Mouse (Mus musculus) small intestine, adult 2 months (tissue): Measurements from ENCODE around the gene BC004004.

Experiments
- CTCF ChIP-seq: fragments of 200-500 bp; IDR thresholded peaks from 2 replicates; pipeline ENCODE4 v1.5.1; 2012; ENCODE audit warnings: low read depth, mild to moderate bottlenecking, control low read depth, inconsistent platforms, low read length, moderate library complexity, mixed read lengths; ENCODE audit not compliant: insufficient replicate concordance, insufficient read length; ENCODE audit errors: extremely low read depth
- POLR2A ChIP-seq: fragments of 200-500 bp; IDR thresholded peaks from 2 replicates; pipeline ENCODE4 v1.6.1; 2012; ENCODE audit warnings: low read depth, mild to moderate bottlenecking, control low read depth, inconsistent platforms, low read length, moderate library complexity

GRCm38 (mm10) chr17:29280422-29280821 is 11.8 kb downstream of the BC004004 start:
- TF ChIP-seq CTCF (no peak), POLR2A (no peak)
